Mouse (Mus musculus): ENCODE results near the gene Asic3.

Gene Asic3

DNA sequence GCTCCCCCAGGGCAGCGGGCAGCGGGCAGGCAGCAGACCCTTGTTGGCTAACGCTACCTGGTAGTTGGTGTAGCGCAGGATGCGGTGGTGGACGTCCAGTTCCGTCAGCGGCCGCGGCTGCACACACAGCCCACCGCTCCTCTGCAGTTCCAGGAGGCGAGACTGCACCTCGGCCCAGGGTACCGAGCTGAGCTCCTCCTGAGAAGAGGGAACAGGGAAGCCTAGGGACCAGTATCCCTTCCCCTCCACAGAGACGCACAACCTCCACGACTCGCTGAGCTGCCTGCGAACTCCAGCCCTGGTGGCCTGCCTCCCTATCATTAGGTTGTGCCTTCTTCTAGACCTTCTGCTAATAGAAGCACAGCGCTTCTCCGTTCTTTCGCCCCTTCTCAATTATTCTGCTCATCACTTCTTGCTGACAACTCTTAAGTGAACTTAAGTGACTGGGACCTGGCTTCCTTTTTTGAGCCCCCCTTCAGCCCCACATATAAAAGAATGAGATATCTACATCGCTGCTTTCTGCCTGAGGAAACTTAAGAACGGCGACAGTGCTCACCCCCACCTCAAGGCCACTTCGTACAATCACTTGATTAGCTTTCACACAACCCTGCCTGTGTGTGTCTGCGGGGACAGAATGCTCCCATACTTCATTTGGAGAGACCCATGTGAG is 24.8 kb upstream of the Asic3 start:
- DNase-seq = no peak

DNA sequence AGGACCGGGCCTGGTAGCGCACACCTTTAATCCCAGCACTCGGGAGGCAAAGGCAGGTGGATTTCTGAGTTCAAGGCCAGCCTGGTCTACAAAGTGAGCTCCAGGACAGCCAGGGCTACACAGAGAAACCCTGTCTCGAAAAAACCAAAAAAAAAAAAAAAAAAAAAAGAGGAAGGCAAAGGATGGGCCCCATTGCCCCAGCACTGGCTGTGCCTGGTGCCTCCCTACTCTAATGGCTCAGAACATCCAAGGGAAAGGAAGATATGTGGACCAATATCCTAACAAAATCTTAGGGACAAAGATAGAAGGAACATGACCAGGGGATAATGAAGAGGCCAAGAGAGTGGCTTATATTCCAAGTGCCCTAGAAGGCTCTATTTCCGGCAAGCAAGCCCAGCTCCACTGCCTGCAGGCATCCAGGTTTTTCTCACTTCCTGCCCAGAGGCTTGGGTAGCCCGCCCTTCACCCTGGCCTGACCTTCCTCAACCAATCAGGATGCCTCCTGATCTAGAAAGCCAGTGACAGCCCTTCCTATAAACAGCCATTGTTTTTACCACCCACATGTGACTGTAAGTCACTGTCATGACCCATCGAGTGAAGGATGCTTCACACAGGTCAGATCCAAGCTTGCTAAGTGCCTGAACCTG is 24.1 kb upstream of the Asic3 start:
- DNase-seq = peak; percentile 53

DNA sequence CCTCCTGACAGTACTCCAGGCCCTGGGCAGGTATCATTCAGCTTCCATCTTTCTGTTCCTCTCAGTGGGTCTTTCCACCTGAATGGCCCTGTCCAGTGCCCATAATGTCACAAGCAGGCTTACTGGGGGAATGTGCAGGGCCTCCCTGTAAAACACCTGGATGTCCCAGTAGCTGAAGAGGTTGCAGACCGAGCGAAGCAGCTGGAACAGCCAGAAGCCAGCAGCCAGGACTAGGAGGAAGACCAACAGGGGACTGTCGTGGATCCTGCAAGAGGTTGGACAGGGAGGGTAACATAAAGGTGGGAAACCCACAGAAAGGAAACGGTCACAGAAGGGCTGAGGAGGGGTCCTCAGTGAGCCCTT is 23.6 kb upstream of the Asic3 start:
- DNase-seq = no peak

DNA sequence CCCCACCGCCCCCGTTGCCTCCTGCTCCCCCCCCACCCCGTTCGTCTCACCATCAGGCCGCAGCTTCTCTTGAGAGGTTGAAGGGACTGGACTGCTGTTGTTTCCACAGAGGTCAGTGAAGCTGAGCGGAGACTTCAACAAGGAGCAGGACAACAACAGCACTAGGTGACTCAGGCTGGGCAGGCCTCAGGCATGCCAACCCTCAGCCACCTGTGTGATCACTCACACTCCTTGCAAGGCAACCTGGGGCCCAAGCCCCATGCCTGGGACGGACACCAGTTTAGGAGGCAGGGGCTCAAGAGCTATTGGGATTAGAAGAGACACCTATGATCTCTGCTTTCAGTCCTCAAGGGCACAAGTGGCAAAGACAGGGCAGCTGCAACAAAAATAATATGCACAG is 21.3 kb upstream of the Asic3 start, which contains the start of gene Atg9b:
Gene Atg9b, minus strand, starts transcription at position 280 of the 400 bp plus-strand sequence.
- DNase-seq = no peak

DNA sequence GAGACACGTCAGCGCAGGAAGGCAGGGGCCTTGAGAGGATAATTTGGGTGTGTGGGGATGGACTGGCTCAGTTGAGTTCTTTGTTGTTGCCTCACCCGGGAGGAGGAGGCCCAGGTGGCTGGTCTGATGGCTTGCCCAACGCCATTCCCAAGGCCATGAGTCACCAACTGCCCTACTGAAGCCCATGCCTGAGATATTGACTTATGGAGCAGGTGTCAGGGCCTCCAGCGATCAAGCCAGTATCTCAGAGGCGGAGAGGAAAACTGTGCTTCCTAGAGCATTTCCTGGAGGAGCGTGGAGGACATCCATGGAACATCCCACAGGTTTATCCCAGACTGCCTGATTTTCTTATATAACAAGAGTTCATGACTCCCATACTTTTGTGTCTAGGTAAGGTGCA is 20.5 kb upstream of the Asic3 start:
- no peak for DNase-seq

DNA sequence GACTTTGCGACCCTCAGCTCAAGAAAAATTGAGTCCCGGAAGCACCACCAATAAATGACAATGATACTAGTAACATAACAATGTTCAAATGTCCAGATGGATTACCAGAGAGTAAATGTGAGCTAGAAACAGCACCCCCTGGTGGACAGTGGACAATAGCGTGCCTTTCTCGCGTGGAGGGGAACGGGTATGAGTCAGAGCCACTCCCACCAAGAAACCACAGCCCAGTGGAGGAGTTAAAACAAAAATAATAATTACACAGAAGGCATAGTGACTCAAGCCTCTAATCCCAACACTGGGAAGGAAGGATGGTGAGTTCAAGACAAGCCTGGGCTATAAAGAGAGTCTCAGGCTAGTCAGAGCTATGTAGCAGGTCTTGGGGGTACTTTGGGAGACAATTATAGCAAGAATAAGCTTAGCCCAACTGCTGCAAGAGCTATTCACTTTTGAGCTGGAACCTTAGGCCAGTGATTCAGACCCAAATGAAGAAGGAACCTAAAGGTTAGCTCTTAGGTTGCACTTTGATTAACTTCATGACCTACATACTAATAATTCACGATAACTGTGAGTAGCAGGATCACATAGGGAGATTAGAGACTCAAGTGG is 19.7 kb upstream of the Asic3 start, which contains the start of gene Abcb8:
Gene Abcb8, plus strand, starts transcription at position 272 of the 606 bp plus-strand sequence.
- peak; percentile 94 for DNase-seq

DNA sequence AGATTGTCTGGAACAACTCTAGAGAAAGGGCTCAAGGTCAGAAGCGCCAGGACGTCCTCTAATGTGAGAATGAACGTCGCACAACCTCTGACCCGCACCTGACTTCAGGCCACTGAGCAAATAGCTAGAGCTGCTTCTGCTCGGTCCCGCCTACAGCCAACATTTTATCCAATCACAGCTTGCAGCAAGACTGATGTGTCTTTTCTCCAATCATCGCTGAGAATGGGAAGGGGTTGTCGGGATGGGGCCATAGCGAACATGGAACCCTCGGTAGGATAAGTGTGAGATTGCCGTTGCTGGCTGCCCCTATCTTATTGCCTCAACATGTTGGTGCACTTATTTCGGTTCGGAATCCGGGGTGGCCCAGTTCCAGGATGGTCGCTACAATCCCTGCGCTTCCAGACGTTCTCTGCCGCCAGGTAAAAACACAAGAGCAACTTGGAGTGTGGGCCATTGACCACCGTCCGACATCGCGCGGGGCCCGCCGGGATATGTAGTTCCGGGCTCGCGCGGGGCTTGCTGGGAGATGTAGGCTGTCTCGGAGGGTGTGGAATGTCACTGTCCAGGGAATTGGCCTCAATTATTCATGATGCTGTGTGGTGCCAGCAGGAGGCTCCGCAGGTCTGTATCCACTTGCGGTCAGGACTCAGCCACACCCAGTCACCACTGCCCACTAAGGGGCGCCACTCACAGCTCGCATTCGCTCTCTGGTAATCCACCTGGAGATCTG is 18.9 kb upstream of the Asic3 start:
- DNase-seq = peak; percentile 97

DNA sequence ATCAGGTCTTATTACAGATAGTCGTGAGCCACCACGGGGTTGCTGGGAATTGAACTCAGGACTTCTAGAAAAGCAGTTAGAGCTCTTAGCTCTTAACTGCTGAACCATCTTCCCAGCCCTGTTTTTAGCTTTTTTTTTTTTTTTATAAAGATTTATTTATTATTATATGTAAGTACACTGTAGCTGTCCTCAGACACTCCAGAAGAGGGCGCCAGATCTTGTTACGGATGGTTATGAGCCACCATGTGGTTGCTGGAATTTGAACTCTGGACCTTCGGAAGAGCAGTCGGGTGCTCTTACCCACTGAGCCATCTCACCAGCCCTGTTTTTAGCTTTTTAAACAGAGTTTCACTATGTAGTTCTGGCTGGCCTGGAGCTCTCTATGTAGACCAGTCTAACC is 16.9 kb upstream of the Asic3 start:
- peak; percentile 23 for DNase-seq

DNA sequence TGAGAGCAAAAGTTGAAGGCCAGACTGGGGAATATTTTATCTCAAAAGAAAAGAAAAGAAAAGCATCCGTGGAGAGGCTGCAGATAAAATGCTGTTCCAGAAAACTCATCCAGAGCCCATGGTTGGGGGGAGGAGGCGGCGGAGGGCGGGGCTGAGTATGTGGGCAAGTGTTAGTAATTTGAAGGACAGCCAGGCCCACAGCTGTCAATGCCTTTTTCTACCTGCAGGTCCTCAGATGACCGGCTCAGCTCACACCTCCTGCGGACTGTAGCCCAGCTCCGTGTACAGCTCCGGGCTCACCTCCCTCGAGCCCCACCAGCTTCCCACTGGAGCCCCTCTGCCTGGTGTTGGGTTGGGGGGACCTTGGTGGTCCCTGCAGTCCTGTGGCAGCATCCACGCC is 13.5 kb upstream of the Asic3 start:
- DNase-seq = no peak

DNA sequence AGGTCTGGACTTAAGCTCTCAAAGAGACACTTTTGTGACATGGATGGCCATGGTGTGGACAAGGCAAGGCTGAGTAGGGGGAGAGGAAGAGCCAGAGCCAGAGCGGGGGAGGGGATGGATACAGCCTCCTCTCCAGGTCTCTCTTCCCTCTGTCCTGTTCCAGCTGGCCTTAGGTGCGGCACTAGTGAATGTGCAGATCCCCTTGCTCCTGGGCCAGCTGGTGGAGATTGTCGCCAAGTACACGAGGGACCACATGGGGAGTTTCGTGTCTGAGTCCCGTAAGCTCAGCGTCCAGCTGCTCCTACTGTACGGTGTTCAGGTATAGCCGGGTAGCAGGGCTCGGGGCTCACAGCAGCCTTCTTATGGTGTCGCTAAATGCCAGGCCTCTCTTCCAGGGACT is 12.8 kb upstream of the Asic3 start:
- no peak for DNase-seq

DNA sequence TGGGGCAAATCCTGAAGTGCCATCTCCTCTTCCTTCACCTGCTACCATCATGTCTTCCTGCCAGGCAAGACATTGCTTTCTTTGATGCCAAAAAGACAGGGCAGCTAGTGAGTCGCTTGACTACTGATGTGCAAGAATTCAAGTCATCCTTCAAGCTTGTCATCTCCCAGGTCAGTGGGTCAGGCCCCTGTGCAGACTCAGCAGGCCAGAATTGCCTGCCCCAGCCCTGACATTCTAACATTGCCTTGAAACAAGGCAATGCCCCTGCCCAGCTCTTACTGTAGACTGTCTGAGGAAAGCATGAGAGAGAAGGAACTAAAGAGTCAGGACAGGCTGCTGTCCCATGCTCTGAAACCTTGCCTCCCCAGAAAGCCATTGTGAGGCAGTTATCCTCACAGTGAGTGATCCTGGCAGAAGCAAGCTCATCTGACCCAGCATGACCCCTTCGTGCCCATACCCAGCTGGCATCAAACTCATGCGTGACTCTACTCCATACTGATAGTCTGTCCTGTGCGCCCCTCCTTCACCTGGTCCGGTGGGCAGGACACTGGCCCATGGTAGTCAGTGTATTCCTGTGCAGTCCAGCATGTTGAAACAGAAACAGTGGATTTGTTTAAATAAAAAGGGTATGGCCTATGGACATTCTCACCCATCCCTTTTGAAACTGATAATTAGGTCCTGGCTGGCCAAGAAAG is 12.1 kb upstream of the Asic3 start:
- no peak for DNase-seq

DNA sequence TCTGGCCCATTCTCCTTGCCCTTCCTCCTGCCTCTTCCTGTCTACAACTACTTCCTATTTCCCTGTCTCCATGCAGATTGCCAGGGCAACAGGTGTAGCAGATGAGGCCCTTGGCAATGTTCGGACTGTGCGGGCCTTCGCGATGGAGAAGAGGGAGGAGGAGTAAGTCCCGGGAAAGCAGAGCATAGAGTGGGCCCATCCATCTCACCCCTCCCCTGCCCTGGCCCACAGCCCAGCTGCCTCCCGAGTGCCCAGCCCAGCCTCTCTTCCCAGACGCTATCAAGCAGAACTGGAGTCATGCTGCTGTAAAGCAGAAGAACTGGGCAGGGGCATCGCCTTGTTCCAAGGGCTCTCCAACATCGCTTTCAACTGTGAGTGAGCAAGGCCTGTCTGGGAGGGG is 11.2 kb upstream of the Asic3 start:
- DNase-seq = no peak

DNA sequence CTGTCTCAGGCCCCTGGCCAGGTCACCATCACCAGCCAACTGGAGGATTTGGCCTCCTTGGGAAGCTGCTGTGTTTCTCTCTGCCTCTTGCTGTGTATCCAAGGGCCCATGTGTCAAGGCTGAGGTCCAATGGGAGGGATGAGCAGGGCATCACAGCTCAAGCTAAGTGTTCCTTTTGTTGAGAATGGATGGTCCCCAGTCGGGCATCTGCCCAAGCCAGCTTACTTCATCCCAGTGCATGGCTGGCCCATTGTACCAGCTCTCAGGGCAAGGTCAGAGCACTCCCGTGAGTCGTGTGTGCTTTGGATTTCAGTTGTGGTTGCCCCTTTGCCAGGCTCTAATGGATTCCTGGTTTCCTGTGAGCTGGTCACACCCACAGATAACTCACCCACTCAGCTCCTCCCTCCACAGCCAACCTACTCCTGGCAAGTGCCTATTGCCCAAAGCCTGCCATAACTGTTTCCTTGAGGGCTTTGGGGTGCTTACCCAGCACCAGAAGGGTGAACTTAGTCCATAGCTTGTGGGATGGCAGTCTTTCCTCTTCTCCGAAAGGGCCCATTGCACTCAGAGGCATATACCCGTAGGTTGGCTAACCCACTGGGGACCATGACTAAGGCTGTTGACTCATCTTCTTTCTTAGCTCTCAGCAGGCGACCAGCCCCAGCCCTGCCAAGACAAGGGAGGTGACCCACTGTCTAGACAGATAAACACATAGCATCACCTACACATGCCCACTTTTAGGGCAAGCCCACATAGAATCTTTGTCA is 8.4 kb upstream of the Asic3 start:
- DNase-seq = no peak

DNA sequence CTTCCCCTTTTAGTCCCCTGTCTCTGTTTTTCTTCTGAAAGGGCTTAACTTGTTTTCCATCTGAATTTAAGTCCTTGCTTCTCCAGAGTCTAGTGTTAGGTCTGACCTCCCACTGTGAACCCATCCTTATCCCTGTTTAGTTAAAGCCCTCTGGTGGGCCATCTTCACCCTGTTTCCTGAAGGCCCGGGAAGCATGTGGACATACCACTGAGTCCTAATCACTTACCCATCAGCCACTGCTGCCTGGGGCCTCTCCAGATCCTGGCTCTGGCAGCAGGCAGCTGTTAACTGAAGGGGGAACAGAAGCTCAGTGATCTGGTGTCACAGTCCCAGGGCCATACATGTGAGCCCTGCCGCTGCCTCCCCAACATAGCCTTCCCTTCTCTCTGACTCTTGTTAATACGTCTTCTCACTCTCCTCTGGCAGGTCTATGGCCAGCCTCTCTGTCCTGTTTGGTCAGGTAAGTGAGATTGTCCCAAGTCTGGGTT is 7.8 kb upstream of the Asic3 start:
- DNase-seq = no peak

DNA sequence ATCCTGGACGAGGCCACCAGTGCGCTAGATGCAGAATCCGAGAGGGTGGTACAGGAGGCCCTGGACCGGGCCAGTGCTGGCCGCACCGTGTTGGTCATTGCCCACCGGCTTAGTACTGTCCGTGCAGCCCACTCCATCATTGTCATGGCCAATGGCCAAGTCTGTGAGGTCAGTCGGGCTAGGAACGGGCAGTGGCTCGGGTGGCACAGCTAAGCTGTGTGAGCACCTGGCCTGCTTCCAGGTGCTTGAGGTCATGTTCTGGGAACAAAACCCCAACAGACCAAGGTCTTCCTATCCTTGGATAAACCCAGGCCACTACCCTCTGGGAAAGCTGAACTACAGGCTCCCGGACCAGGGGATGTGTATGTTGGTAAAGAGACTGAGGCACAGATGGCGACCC is 4.5 kb upstream of the Asic3 start:
- DNase-seq = no peak

DNA sequence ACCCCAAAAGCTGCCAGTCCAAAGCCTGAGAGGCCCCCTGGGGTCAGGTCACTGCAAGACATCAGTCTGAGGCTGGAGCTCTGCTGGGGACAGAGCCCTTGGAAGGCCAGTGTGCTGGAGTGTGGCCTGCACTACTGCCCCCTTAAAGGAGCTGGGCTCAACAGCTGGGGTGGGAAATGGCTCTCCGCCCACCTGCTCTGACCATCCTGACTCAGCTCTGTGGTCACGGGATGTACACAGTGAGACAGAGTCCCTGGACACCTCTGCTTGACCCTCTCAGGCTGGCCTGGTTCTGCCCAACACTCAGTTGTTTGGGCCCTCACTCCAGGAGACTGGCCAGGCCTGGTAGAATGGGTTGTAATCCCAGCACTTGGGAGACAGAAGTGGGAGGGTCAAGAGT is 3.7 kb upstream of the Asic3 start:
- no peak for DNase-seq

DNA sequence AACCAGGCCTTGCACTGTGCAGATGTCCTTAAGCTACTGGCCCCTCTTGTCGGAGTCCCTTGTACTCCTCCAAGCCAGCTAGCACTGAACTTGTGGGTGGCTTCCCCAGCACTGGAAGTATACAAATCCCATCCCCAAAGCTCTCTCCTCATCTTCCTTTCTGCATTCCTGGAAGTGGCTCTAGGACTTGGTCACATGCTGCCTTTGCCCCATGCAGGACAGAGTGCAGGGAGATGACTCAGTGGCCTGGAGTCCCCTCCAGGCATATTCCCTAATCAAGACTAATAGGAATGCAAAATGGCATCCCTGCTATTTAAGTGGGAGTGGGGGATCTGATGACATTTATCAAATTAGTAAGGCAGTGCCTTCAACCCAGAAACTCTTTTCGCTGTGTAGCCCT is 1.1 kb upstream of the Asic3 start:
- no peak for DNase-seq

DNA sequence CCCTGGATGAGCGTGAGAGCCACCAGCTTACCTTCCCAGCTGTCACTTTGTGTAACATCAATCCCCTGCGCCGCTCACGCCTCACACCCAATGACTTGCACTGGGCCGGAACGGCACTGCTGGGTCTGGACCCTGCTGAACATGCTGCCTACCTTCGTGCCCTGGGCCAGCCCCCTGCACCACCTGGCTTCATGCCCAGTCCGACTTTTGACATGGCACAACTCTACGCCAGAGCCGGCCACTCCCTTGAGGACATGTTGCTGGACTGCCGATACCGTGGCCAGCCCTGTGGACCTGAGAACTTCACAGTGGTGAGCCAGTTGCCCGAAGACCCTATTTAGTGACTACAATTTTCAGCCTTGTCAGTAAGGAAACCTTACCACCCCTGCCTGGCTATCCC is 746 bp downstream of the Asic3 start:
- DNase-seq = no peak

DNA sequence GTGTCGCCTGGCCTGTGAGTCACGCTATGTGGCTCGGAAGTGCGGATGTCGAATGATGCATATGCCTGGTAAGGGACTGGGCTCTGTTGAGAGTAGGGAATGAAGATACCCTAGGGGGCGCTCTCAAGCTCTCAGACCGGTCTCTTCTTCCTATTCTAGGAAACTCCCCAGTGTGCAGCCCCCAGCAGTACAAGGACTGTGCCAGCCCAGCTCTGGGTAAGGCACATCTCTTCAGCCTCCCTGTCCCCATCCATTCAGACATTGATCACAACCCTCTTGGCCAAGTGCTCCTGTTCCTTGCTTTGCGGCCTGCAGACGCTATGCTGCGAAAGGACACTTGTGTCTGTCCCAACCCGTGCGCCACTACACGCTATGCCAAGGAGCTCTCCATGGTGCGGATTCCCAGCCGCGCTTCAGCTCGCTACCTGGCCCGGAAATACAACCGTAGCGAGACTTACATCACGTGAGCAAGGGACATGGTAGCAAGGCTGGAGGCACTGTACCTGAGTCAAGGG is 3.1 kb downstream of the Asic3 start:
- peak; percentile 88 for DNase-seq

DNA sequence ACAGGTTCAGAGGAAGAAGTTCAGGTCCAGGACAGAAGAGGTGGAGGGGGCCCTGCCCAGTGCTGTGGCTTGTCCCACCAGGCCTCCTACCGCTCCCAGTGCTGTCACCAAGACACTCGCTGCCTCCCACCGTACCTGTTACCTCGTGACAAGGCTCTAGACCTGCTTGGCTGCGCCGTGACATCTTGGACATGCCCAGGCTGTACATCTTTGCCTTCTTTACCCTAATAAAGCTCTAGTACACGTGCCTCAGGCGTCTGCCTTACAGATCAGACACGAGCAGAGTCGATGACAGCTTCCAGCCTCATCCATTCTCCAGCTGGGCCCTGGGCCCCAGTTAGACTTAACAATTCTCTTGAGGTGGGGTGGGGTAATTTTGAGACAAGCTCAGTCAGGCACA is 4.4 kb downstream of the Asic3 start:
- no peak for DNase-seq

DNA sequence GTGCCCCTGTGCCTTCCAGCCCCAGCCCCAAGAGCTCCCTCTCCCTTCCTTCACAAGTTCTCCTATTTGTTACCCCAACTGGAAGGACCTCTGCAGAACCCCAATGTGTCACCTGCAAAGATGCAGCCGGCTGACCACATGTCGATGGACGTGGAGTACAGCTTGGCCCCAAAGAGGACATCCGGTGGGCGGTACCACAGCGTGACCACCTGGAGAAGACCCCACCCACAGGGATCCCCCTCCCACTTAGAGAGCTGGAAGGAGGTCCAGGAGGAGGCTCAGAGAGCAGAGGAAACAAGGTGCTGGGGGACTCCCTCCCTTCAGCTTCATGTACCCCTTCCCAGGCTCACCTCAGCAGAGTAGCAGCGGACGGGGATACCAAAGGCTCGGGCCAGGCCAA is 7.2 kb downstream of the Asic3 start:
- no peak for DNase-seq

All from lung, postnatal 36 days (tissue).